Mouse (Mus musculus) lung, postnatal 0 days (tissue): ENCODE measurements at regions not wholly inside any gene's neighbourhood (a gene's known extent, or its start where the extent isn't known, plus 50 kb on each side); places are given as distances from the start of the nearest gene placed in this dataset.
A peak's percentile ranks its signal among the peaks of the same experiment; 100 is the strongest.

Source experiments
- CTCF ChIP-seq: IDR thresholded peaks from 2 replicates; pipeline ENCODE4 v1.5.1; 2016; ENCODE audit warnings: antibody characterized with exemption, mild to moderate bottlenecking
- EP300 ChIP-seq: IDR thresholded peaks from 2 replicates; pipeline ENCODE4 v1.6.1; 2016; ENCODE audit warnings: antibody characterized with exemption, mild to moderate bottlenecking, control low read depth

DNA sequence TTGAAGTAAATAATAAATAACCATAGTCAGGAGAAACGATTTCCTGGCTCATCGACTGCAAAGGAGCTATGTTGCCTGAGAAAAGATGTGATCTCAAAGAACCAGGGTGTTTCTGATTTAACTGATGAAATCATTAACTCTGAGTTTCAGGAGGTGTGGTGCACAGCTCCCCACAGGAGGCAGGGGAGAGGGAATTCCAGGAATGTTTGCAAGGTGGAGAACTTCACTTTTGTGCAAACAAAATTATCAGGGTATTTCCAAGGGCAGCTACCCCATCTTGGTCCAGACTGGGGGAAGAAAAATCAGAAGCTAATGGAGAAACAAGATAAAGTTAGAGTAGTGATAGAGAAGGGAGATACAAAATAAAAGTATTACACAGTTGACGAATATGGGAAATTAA, 137.4 kb upstream of the Lyplal1 start:
- TF ChIP-seq CTCF = peak; percentile 25
- peak; percentile 77 for TF ChIP-seq EP300
